Mouse (Mus musculus) adrenal gland, postnatal 36 days (tissue): ENCODE measurements around the gene Cep97. TPM values are rescaled to one million over a fixed set of nuclear protein-coding genes. Genes with fewer than 3 reads are reported as not detected.
"Not testable (repeated sequence)": the region's sequence is repeated elsewhere in the genome, so short reads cannot be mapped to it uniquely, and the experiment has no call there.

Source experiments
- DNase-seq, 2 experiments: peaks; one replicate each; pipeline ENCODE4 v3.0.0; 2021; ENCODE audit warnings: mixed read lengths in 1 of 2
- total RNA-seq, 2 experiments: library from RNA; stranded (reverse); gene quantifications; 2 replicates each; pipeline ENCODE4 v1.2.3; 2021

Cep97 gene
- total RNA-seq, 2 experiments from 2014 or later: 8.1 to 8.8 TPM

GRCm38 (mm10) chr16:55890346-55891136 lies 44.1 kb downstream of the Cep97 start:
- DNase-seq: no peak

DNA sequence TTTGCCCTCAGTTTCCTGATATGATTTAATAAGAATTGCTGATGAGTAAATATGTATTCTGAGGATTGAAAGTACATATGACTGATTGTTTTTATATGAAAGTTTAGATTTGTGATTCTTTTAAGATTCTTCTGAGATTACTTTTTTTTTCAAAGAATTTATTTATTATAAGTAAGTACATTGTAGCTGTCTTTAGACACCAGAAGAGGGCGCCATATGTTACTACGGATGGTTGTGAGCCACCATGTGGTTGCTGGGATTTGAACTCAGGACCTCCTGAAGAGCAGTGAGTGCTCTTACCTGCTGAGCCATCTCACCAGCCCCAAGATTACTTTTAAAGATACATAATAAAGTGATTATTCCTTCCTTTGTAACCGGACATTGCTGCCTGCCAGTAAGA lies 45.2 kb downstream of the Cep97 start:
- DNase-seq: no peak

DNA sequence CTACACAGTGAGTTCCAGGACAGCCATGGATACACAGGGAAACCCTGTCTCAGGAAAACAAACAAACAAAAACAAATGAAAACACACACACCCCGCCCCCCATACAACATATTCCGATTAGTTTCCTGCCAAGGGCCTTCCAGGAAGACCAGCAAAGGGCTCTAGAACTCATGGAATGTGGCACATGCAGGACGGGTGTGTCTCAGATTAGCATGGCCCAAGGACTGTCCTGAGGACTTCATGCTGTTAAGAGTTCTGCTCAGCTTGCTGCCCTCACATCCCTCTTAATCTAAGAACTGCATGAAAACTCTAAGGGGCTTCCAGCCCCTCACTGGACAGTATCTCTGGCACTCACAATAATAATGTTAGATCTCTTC lies 46.1 kb downstream of the Cep97 start:
- no peak for DNase-seq

- DNase-seq: peak in 1 of 2 experiments; percentile 13
Observed at GRCm38 (mm10) chr16:55887814-55888583, 46.7 kb downstream of the Cep97 start.

DNA sequence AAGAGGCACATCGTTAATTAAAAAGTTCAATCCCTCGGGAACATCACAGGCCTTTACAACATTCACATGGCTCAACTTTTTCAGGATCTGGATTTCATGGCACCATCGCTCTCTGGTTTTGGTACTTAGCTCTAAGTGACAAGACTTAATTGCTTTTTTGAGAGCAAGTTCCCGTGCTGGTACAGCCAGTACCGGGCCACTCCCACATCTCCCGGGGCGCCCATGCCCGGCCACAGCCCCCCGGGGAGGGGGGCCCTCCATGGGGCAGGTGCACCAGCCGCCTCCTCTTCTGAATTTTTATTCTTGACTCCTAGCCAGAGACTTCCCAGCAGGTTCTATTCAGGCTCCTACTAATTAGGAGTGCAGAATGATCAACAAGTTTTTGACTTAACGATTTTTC lies 50.4 kb downstream of the Cep97 start:
- DNase-seq: no peak

- no peak for DNase-seq
Observed at GRCm38 (mm10) chr16:55876025-55876424, 58.6 kb downstream of the Cep97 start.

GRCm38 (mm10) chr16:55863832-55864231 lies 70.8 kb downstream of the Cep97 start:
- no peak for DNase-seq

DNA sequence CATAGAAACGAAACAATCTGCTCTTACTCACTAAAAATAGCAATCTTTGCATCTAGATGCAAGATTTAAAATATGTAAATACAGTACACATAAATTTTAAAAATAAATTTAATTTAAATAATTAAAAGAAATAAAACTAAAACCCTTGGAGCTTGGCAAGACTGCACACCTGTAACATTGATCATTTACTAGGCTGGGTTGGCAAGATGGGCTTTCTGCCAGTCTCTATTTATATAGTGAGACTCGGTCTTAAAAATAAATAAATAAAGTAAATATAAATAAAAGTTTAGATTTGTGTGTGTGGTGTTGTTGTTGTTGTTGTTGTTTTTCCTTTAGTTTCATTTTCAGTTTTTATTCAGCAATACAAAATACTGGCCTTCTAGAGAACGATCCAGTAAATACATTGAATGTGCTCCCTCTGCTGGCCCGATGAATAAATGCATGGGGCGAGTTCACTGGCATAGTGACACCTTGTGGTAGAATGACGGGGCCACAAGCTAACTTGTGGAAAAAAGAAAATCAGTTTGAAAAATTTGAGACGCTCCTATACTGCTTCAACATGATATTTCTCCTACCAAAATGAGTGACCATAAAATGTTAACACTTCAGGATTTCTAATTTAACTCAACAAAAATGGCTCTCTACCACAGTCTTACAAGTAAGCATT lies 71.4 kb downstream of the Cep97 start:
- peak; percentile 75 to 76 for DNase-seq

DNA sequence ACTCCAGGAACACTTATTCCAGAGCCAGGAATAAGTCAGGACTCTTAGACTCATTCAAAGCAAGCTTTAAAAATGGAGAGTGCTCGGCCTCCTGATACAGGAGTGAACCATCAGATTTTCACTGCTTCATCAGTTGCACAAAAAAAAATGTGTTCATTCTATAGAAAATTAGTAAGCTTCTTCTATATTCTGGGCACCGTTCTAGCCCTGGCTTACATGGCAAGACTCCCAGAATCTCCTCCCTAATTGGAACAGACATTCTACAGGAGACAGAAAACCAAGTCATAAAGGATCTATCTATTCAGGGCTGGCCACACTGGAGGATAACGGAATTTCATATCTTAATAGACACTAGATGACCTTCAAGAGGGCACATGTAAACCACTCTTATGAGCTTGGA lies 73.6 kb downstream of the Cep97 start:
- DNase-seq: no peak

DNA sequence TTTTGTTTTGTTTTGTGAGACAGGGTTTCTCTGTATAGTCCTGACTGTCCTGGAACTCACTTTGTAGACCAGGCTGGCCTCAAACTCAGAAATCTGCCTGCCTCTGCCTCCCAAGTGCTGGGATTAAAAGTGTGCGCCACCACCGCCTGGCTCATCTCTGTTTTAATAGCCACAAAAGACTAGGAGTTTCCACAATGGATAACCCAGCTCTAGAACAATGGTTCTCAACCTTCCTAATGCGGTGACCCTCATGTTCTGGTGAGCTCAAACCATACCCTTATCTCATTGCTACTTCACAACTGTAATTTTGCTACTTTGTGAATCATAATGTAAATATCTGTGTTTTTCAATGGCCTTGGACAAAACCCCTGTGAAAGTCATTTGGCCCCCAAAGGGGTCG lies 75.2 kb downstream of the Cep97 start:
- not testable (repeated sequence) for DNase-seq

- peak; percentile 77 to 83 for DNase-seq
Observed at GRCm38 (mm10) chr16:55858465-55858864, 76.2 kb downstream of the Cep97 start.

DNA sequence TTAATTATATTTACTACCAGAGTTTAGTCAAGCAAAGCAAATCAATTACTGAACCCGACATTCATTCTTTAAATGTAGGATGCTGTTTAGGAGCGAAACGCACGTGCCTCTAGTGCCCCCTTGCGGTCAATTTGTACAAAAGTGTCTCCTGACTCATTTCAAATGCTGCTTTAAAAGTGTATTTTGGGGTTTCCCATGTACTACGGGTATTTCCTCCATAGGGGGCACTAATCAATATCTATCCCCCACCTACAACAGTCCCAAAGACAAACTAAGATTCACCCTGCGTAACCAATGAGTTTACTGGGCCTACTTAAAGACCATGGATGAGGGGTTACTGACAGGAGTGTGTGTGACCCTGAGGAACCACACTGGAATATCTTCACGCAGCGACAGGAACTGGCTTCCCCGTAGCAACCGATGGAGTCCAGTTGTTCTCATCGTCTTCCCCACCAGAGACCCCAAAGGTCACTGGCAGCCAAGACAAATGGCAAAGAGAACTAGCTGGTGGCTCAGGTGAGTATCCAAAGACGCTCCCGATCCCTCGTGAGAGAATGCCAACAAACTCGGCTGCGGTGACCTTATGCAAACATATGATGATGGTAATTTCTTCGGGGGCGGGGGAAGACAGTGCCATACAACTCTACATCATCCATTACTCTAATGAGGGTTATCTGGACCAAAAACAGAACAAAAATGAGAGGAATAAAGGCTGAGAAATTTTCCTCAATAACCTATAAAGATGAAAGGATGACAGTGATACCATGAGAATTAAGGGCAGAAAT lies 81.5 kb downstream of the Cep97 start:
- peak; percentile 76 to 84 for DNase-seq

GRCm38 (mm10) chr16:55852515-55852914 lies 82.1 kb downstream of the Cep97 start:
- DNase-seq: no peak

DNA sequence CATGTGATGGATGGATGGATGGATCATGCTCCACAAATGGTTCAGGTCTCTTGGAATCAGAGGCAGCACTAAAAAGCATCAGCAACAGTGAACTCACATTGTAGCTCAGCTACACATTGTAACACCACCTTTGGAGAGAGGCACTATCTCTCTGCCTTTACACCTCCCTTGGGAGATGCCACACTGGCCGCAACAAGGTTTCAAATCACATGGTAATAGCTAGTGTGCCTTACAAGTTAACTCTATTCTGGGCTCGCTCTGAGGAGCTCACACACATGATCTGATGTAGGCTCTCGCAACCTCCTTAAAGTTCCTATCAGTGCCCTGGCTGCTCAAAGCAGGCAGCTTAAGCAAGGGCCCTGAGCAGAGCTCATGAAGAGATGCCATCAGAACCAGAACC lies 84.2 kb downstream of the Cep97 start:
- DNase-seq: no peak

Other genes starting within 250 kb of the Cep97 start
- 1 to 10 TPM; 4.6 to 5.6 TPM for gene Nfkbiz, start 96.0 kb downstream of the Cep97 start, total RNA-seq
- 1 to 10 TPM in 1 of 2 experiments, under 1 TPM in 1; 0.83 to 1.5 TPM for gene Nxpe3, start 39.6 kb downstream of the Cep97 start, total RNA-seq
- 100 to 1,000 TPM; 748 to 767 TPM for gene Rpl24, start 31.4 kb upstream of the Cep97 start, total RNA-seq
- 10 to 100 TPM; 22.4 to 23.4 TPM for gene Zbtb11, start 39.0 kb upstream of the Cep97 start, total RNA-seq
- gene Pcnp, start 94.9 kb upstream of the Cep97 start, total RNA-seq: 100 to 1,000 TPM; 106 to 123 TPM
- gene Trmt10c, start 103.0 kb upstream of the Cep97 start, total RNA-seq: 10 to 100 TPM; 21.8 to 24.0 TPM
- 10 to 100 TPM; 21.7 to 22.9 TPM for gene Senp7, start 113.5 kb upstream of the Cep97 start, total RNA-seq